Mouse (Mus musculus): ENCODE results near the gene Kat5. TPM values are rescaled to one million over a fixed set of nuclear protein-coding genes. Genes with fewer than 3 reads are reported as not detected.

Gene Kat5
- polyA plus RNA-seq, 1 experiment from 2014 or later, result 25.5 TPM

- H3K27me3 ChIP-seq (ENCODE audit: insufficient read depth, low read length), result peaks cover 3% of the 10 kb centered on the region; the same call in 1 of the 2 replicates
- WGBS, result 8% methylated on average over 26 of the region's 26 CpGs
- peak overlapping the region; percentile 66 for H3K4me2 ChIP-seq
- H3K9me3 ChIP-seq (ENCODE audit: low read depth, low read length), result no peaks in the 10 kb centered on the region
- H3K4me1 ChIP-seq (ENCODE audit: insufficient read depth), result 0 out of 2 replicates have a peak, but pooled peaks cover 7% of the 10 kb centered on the region
- H3K4me3 ChIP-seq (ENCODE audit: low read depth, low read length), result peak overlapping the region; percentile 25
- H3K9ac ChIP-seq, result peak overlapping the region; percentile 47
- peak; percentile 91 for ATAC-seq (ENCODE audit: insufficient read depth)
- DNase-seq, result peak; percentile 93
- peak; percentile 53 for TF ChIP-seq CTCF (IDR thresholded peaks at IDR 0.05; ENCODE audit: low read depth)
- H3K27ac ChIP-seq (ENCODE audit: low read depth), result peak overlapping the region; percentile 74
- H3K36me3 ChIP-seq (ENCODE audit: insufficient read depth), result peaks cover 70% of the 10 kb centered on the region
Measured at GRCm38 (mm10) chr19:5648401-5649297, 38.6 kb upstream of the Kat5 start.

DNA sequence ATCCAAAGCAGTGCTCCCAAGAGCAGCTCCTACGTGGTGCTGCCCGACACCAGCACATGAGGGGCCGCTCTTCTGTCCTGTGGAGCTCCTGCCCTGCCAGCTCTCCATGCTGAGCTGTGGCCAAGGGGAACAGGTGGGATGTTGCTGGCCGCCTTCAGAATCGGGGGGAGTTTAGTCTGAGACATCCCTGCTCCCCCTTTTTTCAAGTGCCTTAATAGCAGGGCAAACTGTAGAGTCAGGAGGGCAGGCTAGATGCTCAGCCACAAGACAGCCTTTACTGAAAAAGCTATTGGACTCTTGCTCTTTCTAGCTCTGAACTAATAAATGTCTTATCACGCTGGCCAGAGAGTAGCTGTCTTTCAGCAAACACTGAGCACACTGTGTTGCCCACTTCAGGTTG is 37.8 kb upstream of the Kat5 start:
- H3K9ac ChIP-seq, result no peak overlapping the region

GRCm38 (mm10) chr19:5646731-5647330 is 36.8 kb upstream of the Kat5 start:
- no peak overlapping the region for H3K4me3 ChIP-seq (ENCODE audit: low read depth, low read length)
- 0 out of 2 replicates have a peak, but pooled peaks cover 7% of the 10 kb centered on the region for H3K4me1 ChIP-seq (ENCODE audit: insufficient read depth)
- no peaks in the 10 kb centered on the region for H3K9me3 ChIP-seq (ENCODE audit: low read depth, low read length)
- no peak for TF ChIP-seq CTCF (IDR thresholded peaks at IDR 0.05; ENCODE audit: low read depth)
- no peaks in the 10 kb centered on the region for H3K27me3 ChIP-seq (ENCODE audit: insufficient read depth, low read length)
- 90% methylated on average over 8 of the region's 8 CpGs for WGBS
- H3K4me2 ChIP-seq, result no peak overlapping the region
- H3K27ac ChIP-seq (ENCODE audit: low read depth), result no peak overlapping the region
- no peak overlapping the region for H3K9ac ChIP-seq
- DNase-seq (no peak), ATAC-seq (ENCODE audit: insufficient read depth) (no peak)
- H3K36me3 ChIP-seq (ENCODE audit: insufficient read depth), result peaks cover 77% of the 10 kb centered on the region

More for the DNA sequence above, 37.8 kb upstream of the Kat5 start:
- Histone ChIP-seq H3K4me3 (ENCODE audit: low read depth, low read length) (no peak overlapping the region), H3K9me3 (ENCODE audit: low read depth, low read length) (no peaks in the 10 kb centered on the region), H3K4me2 (no peak overlapping the region), H3K36me3 (ENCODE audit: insufficient read depth) (peaks cover 76% of the 10 kb centered on the region), H3K27me3 (ENCODE audit: insufficient read depth, low read length) (peaks cover 2% of the 10 kb centered on the region; the same call in 1 of the 2 replicates), H3K27ac (ENCODE audit: low read depth) (peak overlapping the region; percentile 74; the same call in 1 of the 2 replicates), H3K4me1 (ENCODE audit: insufficient read depth) (0 out of 2 replicates have a peak, but pooled peaks cover 7% of the 10 kb centered on the region)
- DNase-seq, result no peak
- TF ChIP-seq CTCF (IDR thresholded peaks at IDR 0.05; ENCODE audit: low read depth), result no peak
- 92% methylated on average over 6 of the region's 6 CpGs for WGBS
- no peak for ATAC-seq (ENCODE audit: insufficient read depth)

- Histone ChIP-seq H3K9ac (no peak overlapping the region), H3K4me2 (no peak overlapping the region), H3K4me3 (ENCODE audit: low read depth, low read length) (no peak overlapping the region), H3K27me3 (ENCODE audit: insufficient read depth, low read length) (no peaks in the 10 kb centered on the region), H3K4me1 (ENCODE audit: insufficient read depth) (0 out of 2 replicates have a peak, but pooled peaks cover 7% of the 10 kb centered on the region), H3K9me3 (ENCODE audit: low read depth, low read length) (no peaks in the 10 kb centered on the region), H3K27ac (ENCODE audit: low read depth) (no peak overlapping the region), H3K36me3 (ENCODE audit: insufficient read depth) (peaks cover 77% of the 10 kb centered on the region)
- ATAC-seq (ENCODE audit: insufficient read depth), result no peak
- 95% methylated on average over 9 of the region's 9 CpGs for WGBS
- DNase-seq, result no peak
- no peak for TF ChIP-seq CTCF (IDR thresholded peaks at IDR 0.05; ENCODE audit: low read depth)
Measured at GRCm38 (mm10) chr19:5645280-5645679, 35.2 kb upstream of the Kat5 start.

- Histone ChIP-seq H3K36me3 (ENCODE audit: insufficient read depth) (peaks cover 79% of the 10 kb centered on the region), H3K4me3 (ENCODE audit: low read depth, low read length) (no peak overlapping the region), H3K27ac (ENCODE audit: low read depth) (no peak overlapping the region), H3K9ac (no peak overlapping the region), H3K4me1 (ENCODE audit: insufficient read depth) (peaks cover 11% of the 10 kb centered on the region), H3K9me3 (ENCODE audit: low read depth, low read length) (no peaks in the 10 kb centered on the region), H3K27me3 (ENCODE audit: insufficient read depth, low read length) (no peaks in the 10 kb centered on the region), H3K4me2 (no peak overlapping the region)
- TF ChIP-seq CTCF (IDR thresholded peaks at IDR 0.05; ENCODE audit: low read depth), result no peak
- DNase-seq, result no peak
- ATAC-seq (ENCODE audit: insufficient read depth), result no peak
- WGBS, result 83% methylated on average over 8 of the region's 8 CpGs
Measured at GRCm38 (mm10) chr19:5641641-5642040, 31.6 kb upstream of the Kat5 start.

DNA sequence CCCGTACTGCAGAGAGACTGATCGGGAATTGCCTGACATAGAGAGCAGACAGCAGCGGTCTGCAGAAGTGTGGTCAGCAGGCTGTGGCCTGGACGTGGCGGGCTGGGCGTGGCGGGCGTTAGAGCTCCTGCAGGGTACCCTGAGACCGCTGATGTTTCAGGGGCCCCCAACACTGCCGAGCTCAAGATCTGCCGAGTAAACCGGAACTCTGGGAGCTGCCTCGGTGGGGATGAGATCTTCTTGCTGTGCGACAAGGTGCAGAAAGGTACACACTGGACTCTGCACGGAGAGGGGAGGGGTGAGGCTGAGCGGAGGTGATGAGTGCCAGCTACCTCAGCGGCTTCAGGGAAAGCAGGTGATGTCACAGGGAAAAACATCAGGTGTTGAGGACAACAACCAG is 31.0 kb upstream of the Kat5 start:
- WGBS, result 82% methylated on average over 17 of the region's 17 CpGs
- Histone ChIP-seq H3K4me3 (ENCODE audit: low read depth, low read length) (no peak overlapping the region), H3K4me1 (ENCODE audit: insufficient read depth) (peaks cover 12% of the 10 kb centered on the region), H3K9ac (no peak overlapping the region), H3K36me3 (ENCODE audit: insufficient read depth) (peaks cover 73% of the 10 kb centered on the region), H3K4me2 (no peak overlapping the region), H3K27ac (ENCODE audit: low read depth) (no peak overlapping the region), H3K9me3 (ENCODE audit: low read depth, low read length) (no peaks in the 10 kb centered on the region), H3K27me3 (ENCODE audit: insufficient read depth, low read length) (no peaks in the 10 kb centered on the region)
- no peak for DNase-seq
- TF ChIP-seq CTCF (IDR thresholded peaks at IDR 0.05; ENCODE audit: low read depth), result no peak
- ATAC-seq (ENCODE audit: insufficient read depth), result no peak

DNA sequence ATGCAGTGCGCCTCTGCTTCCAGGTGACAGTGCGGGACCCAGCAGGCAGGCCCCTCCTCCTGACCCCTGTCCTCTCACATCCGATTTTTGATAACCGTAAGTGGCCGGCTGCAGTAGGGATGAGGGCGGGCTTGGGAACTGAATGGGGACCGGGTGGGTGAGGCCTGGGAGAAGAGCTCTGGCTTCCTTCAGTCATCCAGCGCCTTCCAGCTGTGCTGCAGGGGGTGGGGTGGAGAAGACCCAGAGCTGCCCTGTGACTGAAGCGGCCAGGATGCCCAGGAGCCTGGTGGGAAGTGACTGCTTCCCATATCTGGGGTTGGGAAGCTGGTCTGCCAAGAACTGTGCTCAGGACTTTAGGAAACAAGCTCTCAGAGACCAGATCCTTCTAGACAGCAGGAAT is 30.3 kb upstream of the Kat5 start:
- H3K36me3 ChIP-seq (ENCODE audit: insufficient read depth), result peaks cover 66% of the 10 kb centered on the region
- H3K27me3 ChIP-seq (ENCODE audit: insufficient read depth, low read length), result no peaks in the 10 kb centered on the region
- TF ChIP-seq CTCF (IDR thresholded peaks at IDR 0.05; ENCODE audit: low read depth), result no peak
- no peak overlapping the region for H3K27ac ChIP-seq (ENCODE audit: low read depth)
- H3K4me1 ChIP-seq (ENCODE audit: insufficient read depth), result peaks cover 12% of the 10 kb centered on the region
- no peaks in the 10 kb centered on the region for H3K9me3 ChIP-seq (ENCODE audit: low read depth, low read length)
- H3K4me2 ChIP-seq, result no peak overlapping the region
- 40% methylated on average over 9 of the region's 9 CpGs for WGBS
- no peak for ATAC-seq (ENCODE audit: insufficient read depth)
- DNase-seq, result no peak
- no peak overlapping the region for H3K4me3 ChIP-seq (ENCODE audit: low read depth, low read length)
- no peak overlapping the region for H3K9ac ChIP-seq

Data from lung, embryonic 14.5 days (tissue).